Mouse (Mus musculus) lung, postnatal 25 days (tissue): ENCODE data around the gene Ttc27.
"Not testable (repeated sequence)": the region's sequence is repeated elsewhere in the genome, so short reads cannot be mapped to it uniquely, and the experiment has no call there.

Experiments used
- DNase-seq: peaks from one replicate; pipeline ENCODE4 v3.0.0; 2022; ENCODE audit warnings: low spot score

The Ttc27 gene

GRCm38 (mm10) chr17:74717618-74718151 lies at the start of gene Ttc27:
Gene Ttc27 (plus strand): TSS chr17:74717732.
- peak; percentile 98 for DNase-seq

- no peak for DNase-seq
These were observed 49.5 kb upstream of the Ttc27 start for GRCm38 (mm10) chr17:74668010-74668409.

DNA sequence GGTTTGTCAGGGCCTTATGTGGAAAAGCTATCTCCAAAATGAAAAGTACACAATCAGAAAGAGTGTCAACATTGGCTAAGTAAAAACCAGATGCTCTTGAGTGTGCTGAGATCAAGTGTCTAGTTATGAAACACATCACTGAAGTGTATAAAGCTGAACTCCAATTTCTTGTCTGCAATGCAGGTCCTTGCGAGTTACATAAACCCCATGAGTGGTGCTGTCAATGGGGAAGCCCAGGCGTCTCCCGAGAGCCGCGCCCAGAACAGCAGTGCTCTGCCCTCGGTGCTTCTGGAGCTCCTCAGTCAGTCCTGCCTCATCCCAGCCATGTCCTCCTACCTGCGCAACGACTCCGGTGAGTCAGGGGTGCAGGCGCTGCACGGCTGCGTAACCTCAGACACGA lies 47.5 kb upstream of the Ttc27 start:
- DNase-seq: peak; percentile 82

GRCm38 (mm10) chr17:74672446-74672845 lies 45.1 kb upstream of the Ttc27 start:
- peak; percentile 58 for DNase-seq

DNA sequence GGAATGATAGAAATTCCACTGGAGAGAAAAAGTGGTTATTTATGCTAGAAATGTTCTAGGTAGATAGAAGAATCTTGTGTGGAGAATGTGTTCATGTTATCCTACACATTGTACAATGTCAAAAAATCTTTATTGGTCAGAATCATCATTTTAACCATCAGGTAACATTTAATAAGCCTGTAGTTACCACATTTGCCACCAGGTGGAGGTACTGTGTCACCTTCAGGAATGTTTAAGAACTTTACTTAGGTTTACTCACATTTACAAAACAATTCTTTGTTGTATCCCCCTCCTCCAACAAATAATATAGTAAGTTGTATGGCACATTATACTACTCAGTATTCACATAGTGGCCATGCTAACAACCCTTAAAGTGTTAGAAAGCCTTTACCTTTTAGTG lies 44.3 kb upstream of the Ttc27 start:
- peak; percentile 57 for DNase-seq

DNA sequence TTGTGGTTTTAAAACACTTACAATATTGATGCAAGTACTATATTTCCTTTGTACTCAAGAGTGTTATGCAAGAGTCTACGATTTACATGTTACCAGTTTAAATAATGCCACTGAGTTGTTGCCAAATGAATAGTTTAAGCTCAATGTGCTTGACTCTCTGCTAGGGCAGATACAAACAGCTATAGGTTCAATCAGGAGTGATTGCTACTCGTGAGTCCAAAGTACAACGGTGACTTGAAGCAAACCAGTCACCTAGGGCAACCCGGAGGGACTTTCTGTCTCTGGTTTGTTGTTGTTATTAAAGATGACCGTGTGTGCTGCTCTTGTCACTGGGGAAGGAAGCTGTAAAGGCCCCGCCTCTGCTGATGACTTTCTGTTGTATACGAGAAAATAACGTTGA lies 39.5 kb upstream of the Ttc27 start:
- no peak for DNase-seq

DNA sequence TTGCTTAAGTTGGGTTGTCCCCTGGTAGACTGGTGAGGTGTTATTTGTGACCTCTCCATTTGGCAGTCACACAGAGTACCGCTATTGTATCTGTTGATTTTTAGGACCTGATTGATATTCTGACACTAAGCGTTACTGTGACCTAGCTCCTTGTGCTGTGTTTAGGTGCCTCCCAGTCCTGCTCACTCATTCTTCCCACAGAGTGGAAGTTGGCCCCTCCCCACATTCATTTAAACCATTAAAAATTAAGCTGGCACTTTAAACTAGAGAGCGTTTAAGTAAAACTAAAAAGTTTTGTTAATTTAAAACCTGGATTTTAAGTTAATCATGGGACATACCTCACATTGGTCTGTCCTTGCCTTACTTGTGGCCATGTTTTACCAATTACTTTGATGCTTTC lies 32.6 kb upstream of the Ttc27 start:
- DNase-seq: no peak

- DNase-seq: no peak
These were observed 29.0 kb upstream of the Ttc27 start for GRCm38 (mm10) chr17:74688555-74688954.

GRCm38 (mm10) chr17:74689406-74689805 lies 28.1 kb upstream of the Ttc27 start:
- no peak for DNase-seq

- DNase-seq: not testable (repeated sequence)
These were observed 15.9 kb upstream of the Ttc27 start for GRCm38 (mm10) chr17:74701661-74702060.

GRCm38 (mm10) chr17:74705480-74705879 lies 12.1 kb upstream of the Ttc27 start:
- DNase-seq: no peak

DNA sequence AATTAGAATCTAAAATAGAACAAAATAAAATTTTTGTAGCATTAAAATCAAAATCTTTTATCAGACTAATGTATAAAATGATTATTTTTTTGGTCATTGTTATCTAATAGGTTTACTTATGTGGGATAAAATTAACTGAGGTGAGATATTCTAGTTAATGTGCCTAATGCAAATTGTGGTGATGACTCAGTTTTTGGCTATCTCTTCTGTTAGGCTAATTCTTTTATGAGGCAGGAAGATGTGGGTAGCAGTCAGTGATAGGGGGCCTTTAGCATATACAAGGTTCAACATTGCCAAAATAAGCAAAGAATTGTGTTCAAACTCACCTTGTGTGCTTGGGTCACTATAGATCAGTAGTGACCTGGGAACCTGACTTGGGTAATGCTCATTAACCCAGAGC lies 10.9 kb upstream of the Ttc27 start:
- DNase-seq: no peak

DNA sequence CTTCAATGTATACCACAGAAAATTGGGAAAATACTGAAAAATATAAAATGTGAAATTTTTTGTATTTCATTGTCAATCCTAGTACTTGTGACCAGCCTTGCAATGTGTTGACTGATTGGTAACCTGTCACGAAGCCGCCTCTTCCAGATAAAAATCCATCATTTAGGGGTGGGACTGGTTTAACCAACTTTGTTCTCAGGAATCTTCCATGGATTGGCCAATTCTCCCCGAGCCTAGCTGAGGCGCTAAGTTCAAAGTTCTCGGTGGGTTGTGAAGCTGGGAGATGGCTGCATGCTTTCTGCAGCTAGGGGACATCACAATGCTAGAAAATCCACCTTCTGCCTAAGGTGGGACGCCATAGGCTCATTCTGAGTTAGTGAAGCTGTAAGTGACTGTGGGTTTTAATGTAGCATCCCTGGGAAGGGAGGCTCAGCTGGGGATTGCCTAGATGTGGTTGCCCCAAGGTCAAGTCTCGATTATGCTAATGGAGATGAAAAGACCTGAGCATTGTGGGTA lies 9.8 kb upstream of the Ttc27 start:
- DNase-seq: no peak

DNA sequence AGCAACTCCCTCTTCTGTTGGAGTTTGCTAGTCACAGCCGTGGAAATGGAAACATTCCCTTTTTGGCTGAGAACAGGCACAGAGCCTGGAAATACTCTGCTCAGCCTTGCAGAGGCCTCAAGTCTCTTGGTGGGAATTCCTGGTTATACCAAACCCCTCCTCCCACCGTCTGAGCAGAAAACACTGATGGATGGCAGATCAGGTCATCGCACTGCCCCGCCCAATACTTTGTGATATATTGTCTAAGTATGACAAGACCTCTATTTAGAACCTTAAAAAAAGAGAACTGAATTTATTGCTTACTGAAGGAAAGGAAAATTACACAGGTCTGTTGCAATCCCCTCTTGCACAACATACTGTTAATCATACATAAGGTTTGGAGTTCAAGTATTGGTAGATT lies 6.8 kb upstream of the Ttc27 start:
- peak; percentile 27 for DNase-seq

GRCm38 (mm10) chr17:74711627-74712026 lies 5.9 kb upstream of the Ttc27 start:
- no peak for DNase-seq

GRCm38 (mm10) chr17:74715128-74715527 lies 2.4 kb upstream of the Ttc27 start:
- no peak for DNase-seq

DNA sequence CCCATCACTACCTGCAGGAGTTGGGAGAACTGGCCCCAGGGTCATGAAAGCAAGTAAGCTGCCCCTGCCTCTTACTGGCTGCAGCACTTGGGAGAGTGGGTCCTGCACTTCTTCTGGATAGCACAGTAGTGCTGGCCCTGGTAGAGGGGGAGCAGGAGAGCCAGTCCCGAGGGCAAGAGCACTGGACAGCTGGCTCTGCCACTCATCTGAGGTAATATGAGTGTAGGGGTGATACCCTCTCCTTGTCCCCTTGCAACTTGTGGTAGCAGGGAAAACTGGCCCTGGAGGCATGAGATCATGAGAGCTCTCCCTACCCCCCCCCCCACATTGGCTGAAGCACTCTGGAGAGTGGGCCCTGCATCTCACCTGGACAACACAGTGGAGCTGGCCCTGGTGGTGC lies 1.8 kb upstream of the Ttc27 start:
- no peak for DNase-seq

DNA sequence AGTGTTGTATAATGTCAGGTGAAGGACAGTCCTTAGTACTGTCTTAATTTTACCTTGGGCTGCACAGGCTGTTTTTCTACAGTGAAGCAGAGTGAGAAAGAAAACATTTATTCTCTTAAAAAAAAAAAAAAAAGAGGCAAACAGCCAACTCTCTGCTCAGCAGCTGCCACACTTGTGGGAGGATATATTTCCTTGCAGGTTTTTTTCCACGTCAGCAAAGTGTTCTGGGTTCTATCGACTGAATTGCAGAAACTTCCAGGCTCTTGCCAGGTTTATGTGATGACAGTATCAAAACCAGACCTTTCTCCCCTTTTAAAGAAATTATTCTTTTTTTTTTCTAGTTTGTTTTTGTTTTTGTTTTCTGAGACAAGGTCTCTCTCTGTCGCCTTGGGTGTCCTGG lies 889 bp upstream of the Ttc27 start:
- no peak for DNase-seq

- no peak for DNase-seq
These were observed 378 bp upstream of the Ttc27 start for GRCm38 (mm10) chr17:74717091-74717617.

GRCm38 (mm10) chr17:74732872-74733271 lies 15.3 kb downstream of the Ttc27 start:
- no peak for DNase-seq

DNA sequence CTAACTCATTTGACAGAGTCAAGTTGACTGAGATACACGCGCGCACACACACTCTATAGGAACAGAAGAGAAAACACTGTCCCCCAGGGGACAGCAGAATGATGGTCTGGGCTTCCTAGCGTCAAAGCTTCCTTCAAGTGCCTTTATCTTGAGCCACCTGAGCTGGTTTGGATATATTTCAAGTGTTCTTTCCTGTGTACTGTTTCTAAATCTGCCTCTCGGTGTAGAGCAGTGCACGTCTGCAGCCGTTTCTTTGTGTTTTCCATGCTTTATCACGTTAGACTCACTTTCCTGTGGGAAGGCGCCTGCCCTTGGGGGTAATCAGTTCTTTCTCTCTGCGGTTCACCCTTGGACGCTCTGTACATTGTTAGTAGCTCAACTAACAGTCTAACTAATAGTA lies 17.9 kb downstream of the Ttc27 start:
- DNase-seq: no peak

DNA sequence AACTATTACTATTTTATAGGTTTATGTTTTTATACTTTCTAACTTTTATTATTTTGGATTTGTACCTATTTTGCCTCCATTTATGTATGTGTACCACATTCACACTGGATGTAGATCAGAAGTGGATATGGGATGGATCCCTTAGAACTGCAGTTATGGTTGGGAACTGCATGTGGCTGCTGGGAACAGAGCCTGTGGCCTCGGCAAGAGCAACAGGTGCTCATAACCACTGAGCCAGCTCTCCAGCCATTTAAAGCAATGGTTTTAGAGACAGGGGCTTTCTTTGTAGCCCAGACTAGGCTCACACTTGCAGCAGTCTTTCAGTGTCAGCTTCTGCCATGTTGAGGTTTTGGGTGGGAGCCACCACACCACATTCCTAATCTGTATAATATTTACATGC lies 32.1 kb downstream of the Ttc27 start:
- DNase-seq: no peak

GRCm38 (mm10) chr17:74751026-74751425 lies 33.5 kb downstream of the Ttc27 start:
- no peak for DNase-seq

GRCm38 (mm10) chr17:74752906-74753627 lies 35.5 kb downstream of the Ttc27 start:
- DNase-seq: no peak
